Mouse (Mus musculus) small intestine, adult 2 months (tissue): ENCODE results near the gene Fam170b.

Source experiments
- CTCF ChIP-seq: fragments of 200-500 bp; IDR thresholded peaks from 2 replicates; pipeline ENCODE4 v1.5.1; 2012; ENCODE audit warnings: low read depth, mild to moderate bottlenecking, control low read depth, inconsistent platforms, low read length, moderate library complexity, mixed read lengths; ENCODE audit not compliant: insufficient replicate concordance, insufficient read length; ENCODE audit errors: extremely low read depth
- POLR2A ChIP-seq: fragments of 200-500 bp; IDR thresholded peaks from 2 replicates; pipeline ENCODE4 v1.6.1; 2012; ENCODE audit warnings: low read depth, mild to moderate bottlenecking, control low read depth, inconsistent platforms, low read length, moderate library complexity

DNA sequence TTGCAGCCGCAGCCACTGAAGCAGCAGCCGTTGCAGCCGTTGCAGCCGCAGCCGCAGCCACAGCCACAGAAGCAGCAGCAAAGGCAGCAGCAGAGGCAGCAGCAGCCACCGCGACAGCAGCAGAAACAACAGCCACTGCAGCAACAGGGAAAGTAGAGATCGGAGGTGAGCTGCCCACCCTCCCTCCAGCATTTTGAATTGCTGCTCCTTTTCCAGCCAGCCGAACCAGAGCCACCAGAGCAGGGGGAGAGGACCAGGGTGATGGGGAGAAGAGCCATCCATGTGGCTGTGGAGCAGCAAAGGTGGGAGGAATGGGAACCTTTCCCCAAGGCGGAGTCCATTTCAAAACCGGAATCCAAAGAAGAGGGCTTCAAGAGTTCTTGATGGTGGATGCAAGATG, 2.4 kb downstream of the Fam170b start:
- TF ChIP-seq POLR2A: no peak
- TF ChIP-seq CTCF: no peak
